Comparison of ENCODE assay signal across 28 mouse cellular contexts in genomic region chr5:33521951-33522742, GRCm38 (mm10).
A peak's percentile ranks its signal among the peaks of the same experiment; 100 is the strongest.
DNase-seq lines count a peak whose midpoint lies in the region; ATAC-seq and TF ChIP-seq lines count a peak whose summit lies in the region.
"Had no signal": no experiment of that assay in that cellular context is flagged by ENCODE, and none has a peak within 500 bp of the region (broad histone marks: within the 10 kb centered on the region; RNA-seq: fewer than 3 reads in every experiment).

No protein-coding gene starts in this region.

- no peaks in the 10 kb centered on the region for H3K36me3 ChIP-seq in midbrain, postnatal 0 days (ENCODE audit: insufficient read depth, low read length)
- no peaks in the 10 kb centered on the region for H3K36me3 ChIP-seq in midbrain, embryonic 16.5 days (ENCODE audit: control insufficient read depth, insufficient read depth, low read length)
- no peaks in the 10 kb centered on the region for H3K36me3 ChIP-seq in hindbrain, postnatal 0 days (ENCODE audit: insufficient read depth, low read length)
- H3K36me3 ChIP-seq: embryonic facial prominence, embryonic 10.5 days; embryonic facial prominence, embryonic 15.5 days; forebrain, embryonic 12.5 days; hindbrain, embryonic 15.5 days; intestine, embryonic 15.5 days; limb, embryonic 12.5 days; liver, embryonic 15.5 days had no signal

- no peaks in the 10 kb centered on the region for H3K4me1 ChIP-seq in midbrain, postnatal 0 days (ENCODE audit: insufficient read depth, low read length)
- no peaks in the 10 kb centered on the region for H3K4me1 ChIP-seq in midbrain, embryonic 16.5 days (ENCODE audit: control insufficient read depth, insufficient read depth, low read length)
- H3K4me1 ChIP-seq in hindbrain, postnatal 0 days (ENCODE audit: insufficient read depth, low read length), result peaks cover 3% of the 10 kb centered on the region; the same call in 1 of the 2 replicates
- H3K4me1 ChIP-seq: embryonic facial prominence, embryonic 15.5 days; intestine, embryonic 15.5 days; liver, embryonic 15.5 days had no signal

- 82% methylated on average over 16 of the region's 16 CpGs for WGBS in midbrain, postnatal 0 days
- 74% methylated on average over 16 of the region's 16 CpGs for WGBS in midbrain, embryonic 16.5 days
- WGBS in hindbrain, postnatal 0 days, result 63% methylated on average over 16 of the region's 16 CpGs

- no peaks in the 10 kb centered on the region for H3K27me3 ChIP-seq in midbrain, postnatal 0 days (ENCODE audit: insufficient read depth, low read length)
- no peaks in the 10 kb centered on the region for H3K27me3 ChIP-seq in midbrain, embryonic 16.5 days (ENCODE audit: control insufficient read depth, insufficient read depth, low read depth, low read length)
- H3K27me3 ChIP-seq in hindbrain, postnatal 0 days (ENCODE audit: insufficient read depth, low read length), result no peaks in the 10 kb centered on the region
- H3K27me3 ChIP-seq: embryonic facial prominence, embryonic 15.5 days; intestine, embryonic 15.5 days had no signal

- H3K27ac ChIP-seq in midbrain, postnatal 0 days (ENCODE audit: low read depth, low read length), result no peak overlapping the region
- no peak overlapping the region for H3K27ac ChIP-seq in midbrain, embryonic 16.5 days (ENCODE audit: low read length)
- H3K27ac ChIP-seq in hindbrain, postnatal 0 days, result peak overlapping the region; percentile 34; the same call in 1 of the 2 replicates
- H3K27ac ChIP-seq: embryonic facial prominence, embryonic 10.5 days; embryonic facial prominence, embryonic 15.5 days; forebrain, embryonic 12.5 days; hindbrain, embryonic 15.5 days; intestine, embryonic 15.5 days; kidney, postnatal 0 days; left cerebral cortex, adult 2 months; limb, embryonic 12.5 days; liver, embryonic 15.5 days; stomach, postnatal 0 days had no signal

- no peak overlapping the region for H3K4me2 ChIP-seq in midbrain, postnatal 0 days (ENCODE audit: low read depth, low read length, poor library complexity, severe bottlenecking)
- no peak overlapping the region for H3K4me2 ChIP-seq in midbrain, embryonic 16.5 days (ENCODE audit: low read length)
- no peak overlapping the region for H3K4me2 ChIP-seq in hindbrain, postnatal 0 days (ENCODE audit: low read depth, low read length)
- H3K4me2 ChIP-seq: embryonic facial prominence, embryonic 15.5 days; forebrain, embryonic 12.5 days; hindbrain, embryonic 15.5 days; intestine, embryonic 15.5 days; limb, embryonic 12.5 days; liver, embryonic 15.5 days; lung, embryonic 14.5 days had no signal

- no peak overlapping the region for H3K4me3 ChIP-seq in midbrain, postnatal 0 days (ENCODE audit: low read depth, low read length)
- no peak overlapping the region for H3K4me3 ChIP-seq in midbrain, embryonic 16.5 days (ENCODE audit: low read depth, low read length)
- H3K4me3 ChIP-seq in hindbrain, postnatal 0 days (ENCODE audit: low read length), result no peak overlapping the region
- H3K4me3 ChIP-seq: embryonic facial prominence, embryonic 10.5 days; embryonic facial prominence, embryonic 15.5 days; forebrain, embryonic 12.5 days; hindbrain, embryonic 15.5 days; intestine, embryonic 15.5 days; left cerebral cortex, adult 2 months; limb, embryonic 12.5 days; liver, embryonic 15.5 days had no signal

- ATAC-seq in midbrain, postnatal 0 days (ENCODE audit: low FRiP score), result no peak
- no peak for ATAC-seq in midbrain, embryonic 16.5 days
- no peak for ATAC-seq in hindbrain, postnatal 0 days
- ATAC-seq: intestine, embryonic 15.5 days had no signal

- no peak for TF ChIP-seq CTCF in midbrain, postnatal 0 days (IDR thresholded peaks at IDR 0.05)
- no peak for TF ChIP-seq CTCF in hindbrain, postnatal 0 days (IDR thresholded peaks at IDR 0.05; ENCODE audit: low read depth)

- no peaks in the 10 kb centered on the region for H3K9me3 ChIP-seq in midbrain, postnatal 0 days (ENCODE audit: low read length)
- no peaks in the 10 kb centered on the region for H3K9me3 ChIP-seq in midbrain, embryonic 16.5 days (replicated peaks; ENCODE audit: control insufficient read depth, low read length, poor library complexity, severe bottlenecking)
- H3K9me3 ChIP-seq in hindbrain, postnatal 0 days (ENCODE audit: low read length), result no peaks in the 10 kb centered on the region
- H3K9me3 ChIP-seq: embryonic facial prominence, embryonic 10.5 days; embryonic facial prominence, embryonic 15.5 days; forebrain, embryonic 12.5 days; hindbrain, embryonic 15.5 days; intestine, embryonic 15.5 days; limb, embryonic 12.5 days; liver, embryonic 15.5 days had no signal

- no peak overlapping the region for H3K9ac ChIP-seq in midbrain, postnatal 0 days (replicated peaks; ENCODE audit: low read length, poor library complexity, severe bottlenecking)
- H3K9ac ChIP-seq in midbrain, embryonic 16.5 days (ENCODE audit: low read depth, low read length), result no peak overlapping the region
- H3K9ac ChIP-seq in hindbrain, postnatal 0 days (replicated peaks; ENCODE audit: low read length), result no peak overlapping the region
- H3K9ac ChIP-seq: embryonic facial prominence, embryonic 15.5 days; forebrain, embryonic 12.5 days; hindbrain, embryonic 15.5 days; intestine, embryonic 15.5 days; limb, embryonic 12.5 days; liver, embryonic 15.5 days; lung, embryonic 14.5 days had no signal

- DNase-seq in cerebellum, postnatal 10 days, result peak; percentile 50 to 63
- DNase-seq in cerebellum, adult 11-12 months, result no peak
- DNase-seq in midbrain, postnatal 0 days (ENCODE audit: low spot score), result peak; percentile 36
- no peak for DNase-seq in hindbrain, postnatal 0 days (ENCODE audit: low spot score)
- DNase-seq in thymus, postnatal 14 days, result no peak
- DNase-seq: adrenal gland, adult 2 months; adrenal gland, postnatal 36 days; B cell, adult 2 months; gastrocnemius, postnatal 10 days; heart, postnatal 14 days; kidney, adult 8-10 months; kidney, postnatal 4 days; lung, embryonic 14.5 days; lung, postnatal 14 days; midbrain, embryonic 14.5 days; right cerebral cortex, postnatal 4 days; thymus, adult 18-20 months had no signal

Comparison
In these comparisons a context has a peak if more than half of its experiments do, and no peak if none do; other contexts are left out.
1. DNase-seq: peak in cerebellum, postnatal 10 days (2 of 2) and midbrain, postnatal 0 days (single experiment); none in cerebellum, adult 11-12 months (single experiment), hindbrain, postnatal 0 days (single experiment) and thymus, postnatal 14 days (single experiment).